In genomic region chr4:8137403-8137802, GRCm38 (mm10) we compare ENCODE assay signal across 19 mouse cellular contexts.
"Had no signal": no experiment of that assay in that cellular context is flagged by ENCODE, and none has a peak within 500 bp of the region (broad histone marks: within the 10 kb centered on the region; RNA-seq: fewer than 3 reads in every experiment).

No protein-coding gene starts in this region.

- H3K9ac ChIP-seq: lung, embryonic 14.5 days; midbrain, embryonic 12.5 days; neural tube, embryonic 13.5 days; neural tube, embryonic 15.5 days had no signal

- H3K4me3 ChIP-seq: midbrain, embryonic 10.5 days; midbrain, embryonic 12.5 days; myocyte; neural tube, embryonic 13.5 days; neural tube, embryonic 15.5 days had no signal

- H3K27me3 ChIP-seq: midbrain, embryonic 12.5 days; neural tube, embryonic 13.5 days; neural tube, embryonic 15.5 days had no signal

- H3K9me3 ChIP-seq: midbrain, embryonic 10.5 days; midbrain, embryonic 12.5 days; neural tube, embryonic 13.5 days; neural tube, embryonic 15.5 days had no signal

- H3K27ac ChIP-seq: midbrain, embryonic 10.5 days; midbrain, embryonic 12.5 days; neural tube, embryonic 13.5 days; neural tube, embryonic 15.5 days had no signal

- ATAC-seq: midbrain, embryonic 16.5 days had no signal

- H3K36me3 ChIP-seq: midbrain, embryonic 10.5 days; midbrain, embryonic 12.5 days; neural tube, embryonic 13.5 days; neural tube, embryonic 15.5 days had no signal

- H3K4me1 ChIP-seq: midbrain, embryonic 10.5 days; midbrain, embryonic 12.5 days; neural tube, embryonic 13.5 days; neural tube, embryonic 15.5 days had no signal

- H3K4me2 ChIP-seq: lung, embryonic 14.5 days; midbrain, embryonic 12.5 days; neural tube, embryonic 13.5 days; neural tube, embryonic 15.5 days had no signal

- DNase-seq: lung, adult 18-20 months; lung, embryonic 14.5 days; lung, postnatal 10 days; lung, postnatal 4 days; midbrain, embryonic 14.5 days; retina, postnatal 1 day; right cerebral cortex, adult 18-20 months; right cerebral cortex, postnatal 25 days; right cerebral cortex, postnatal 4 days; spleen, adult 18-20 months; thymus, adult 2 months; thymus, postnatal 25 days; thymus, postnatal 4 days had no signal
